ENCODE assay signal across 8 mouse cellular contexts in genomic region chr13:109212788-109213473, GRCm38 (mm10).
DNase-seq lines count a peak whose midpoint lies in the region; ATAC-seq lines count a peak whose summit lies in the region.

No protein-coding gene starts in this region.

- WGBS in heart, embryonic 13.5 days: 17% methylated on average over 13 of the region's 13 CpGs
- WGBS in liver, embryonic 15.5 days (ENCODE audit: insufficient replicate concordance): 14% methylated on average over 13 of the region's 13 CpGs
- 28% methylated on average over 13 of the region's 13 CpGs for WGBS in stomach, embryonic 15.5 days

- no peak overlapping the region for H3K9ac ChIP-seq in heart, embryonic 13.5 days
- H3K9ac ChIP-seq in liver, embryonic 15.5 days: no peak overlapping the region
- H3K9ac ChIP-seq in stomach, embryonic 15.5 days: no peak overlapping the region

- H3K27me3 ChIP-seq in heart, embryonic 13.5 days (replicated peaks): peaks cover 4% of the 10 kb centered on the region; the same call in 1 of the 2 replicates
- H3K27me3 ChIP-seq in liver, embryonic 15.5 days: peaks cover 11% of the 10 kb centered on the region; the same call in 1 of the 2 replicates
- no peaks in the 10 kb centered on the region for H3K27me3 ChIP-seq in stomach, embryonic 15.5 days (replicated peaks)

- H3K27ac ChIP-seq in heart, embryonic 13.5 days (replicated peaks): no peak overlapping the region
- H3K27ac ChIP-seq in liver, embryonic 15.5 days (replicated peaks): no peak overlapping the region
- no peak overlapping the region for H3K27ac ChIP-seq in stomach, embryonic 15.5 days

- peak overlapping the region; percentile 49 for H3K4me3 ChIP-seq in heart, embryonic 13.5 days
- no peak overlapping the region for H3K4me3 ChIP-seq in liver, embryonic 15.5 days (replicated peaks)
- H3K4me3 ChIP-seq in stomach, embryonic 15.5 days (replicated peaks): peak overlapping the region; percentile 11; the same call in 1 of the 2 replicates

- H3K9me3 ChIP-seq in heart, embryonic 13.5 days: no peaks in the 10 kb centered on the region
- H3K9me3 ChIP-seq in liver, embryonic 15.5 days (replicated peaks): no peaks in the 10 kb centered on the region
- H3K9me3 ChIP-seq in stomach, embryonic 15.5 days: no peaks in the 10 kb centered on the region

- ATAC-seq in heart, embryonic 13.5 days (ENCODE audit: extremely low read depth, insufficient number of reproducible peaks, low FRiP score, low TSS enrichment): no peak; the same call in 1 of the 2 replicates
- no peak for ATAC-seq in liver, embryonic 15.5 days (ENCODE audit: insufficient read depth)
- no peak for ATAC-seq in stomach, embryonic 15.5 days (ENCODE audit: insufficient read depth, low FRiP score, low read depth)
- no peak for ATAC-seq in monocyte, adult 5-6 weeks (replicated peaks; ENCODE audit: insufficient number of reproducible peaks, low FRiP score, low TSS enrichment, poor library complexity, severe bottlenecking)

- peak; percentile 31 for DNase-seq in kidney, adult 9 months
- DNase-seq in kidney, adult 18-20 months: no peak
- peak; percentile 39 for DNase-seq in ZHBTc4 (ENCODE audit: low read depth, low spot score)
- DNase-seq in right cerebral cortex, postnatal 10 days (ENCODE audit: low spot score in 2 of 2): no peak

- peaks cover 20% of the 10 kb centered on the region for H3K4me1 ChIP-seq in heart, embryonic 13.5 days
- H3K4me1 ChIP-seq in liver, embryonic 15.5 days (replicated peaks): peaks cover 11% of the 10 kb centered on the region; the same call in 1 of the 2 replicates
- 0 out of 2 replicates have a peak, but pooled peaks cover 6% of the 10 kb centered on the region for H3K4me1 ChIP-seq in stomach, embryonic 15.5 days

- peak overlapping the region; percentile 70 for H3K4me2 ChIP-seq in heart, embryonic 13.5 days
- peak overlapping the region; percentile 55 for H3K4me2 ChIP-seq in liver, embryonic 15.5 days
- H3K4me2 ChIP-seq in stomach, embryonic 15.5 days: peak overlapping the region; percentile 45

- H3K36me3 ChIP-seq in heart, embryonic 13.5 days: no peaks in the 10 kb centered on the region
- no peaks in the 10 kb centered on the region for H3K36me3 ChIP-seq in liver, embryonic 15.5 days (replicated peaks)
- H3K36me3 ChIP-seq in stomach, embryonic 15.5 days: no peaks in the 10 kb centered on the region

Comparison
In these comparisons a context has a peak if more than half of its experiments do, and no peak if none do; other contexts are left out.
1. DNase-seq: peak in kidney, adult 9 months (single experiment) and ZHBTc4 (single experiment); none in kidney, adult 18-20 months (single experiment) and right cerebral cortex, postnatal 10 days (0 of 2).
2. Peak in every context shown above with its lines, with median percentiles within 50 percentile points of each other: H3K4me2 ChIP-seq.